ENCODE assay signal across 10 mouse cellular contexts in genomic region chr3:89999830-90000229, GRCm38 (mm10). TPM values are rescaled to one million over a fixed set of nuclear protein-coding genes. Genes with fewer than 3 reads are reported as not detected.
DNase-seq lines count a peak whose midpoint lies in the region; ATAC-seq and TF ChIP-seq lines count a peak whose summit lies in the region.
"Had no signal": no experiment of that assay in that cellular context is flagged by ENCODE, and none has a peak within 500 bp of the region (broad histone marks: within the 10 kb centered on the region; RNA-seq: fewer than 3 reads in every experiment).

No protein-coding gene starts in this region.

- no peaks in the 10 kb centered on the region for H3K9me3 ChIP-seq in hindbrain, embryonic 12.5 days (replicated peaks)
- H3K9me3 ChIP-seq in hindbrain, postnatal 0 days (ENCODE audit: low read length) = no peaks in the 10 kb centered on the region
- H3K9me3 ChIP-seq in liver, embryonic 12.5 days (replicated peaks) = no peaks in the 10 kb centered on the region
- no peaks in the 10 kb centered on the region for H3K9me3 ChIP-seq in stomach, postnatal 0 days (ENCODE audit: control insufficient read depth, low read length)

- no peak for TF ChIP-seq CTCF in hindbrain, postnatal 0 days (IDR thresholded peaks at IDR 0.05; ENCODE audit: low read depth)
- TF ChIP-seq CTCF in testis, adult 2 months (IDR thresholded peaks at IDR 0.05; ENCODE audit: control insufficient read depth, insufficient read depth, insufficient replicate concordance, low read depth, low read length) = no peak
- no peak for TF ChIP-seq CTCF in stomach, postnatal 0 days (IDR thresholded peaks at IDR 0.05; ENCODE audit: low read depth)

- no peak overlapping the region for H3K4me2 ChIP-seq in hindbrain, embryonic 12.5 days (replicated peaks)
- no peak overlapping the region for H3K4me2 ChIP-seq in hindbrain, postnatal 0 days (ENCODE audit: low read depth, low read length)
- peak overlapping the region; percentile 93; the same call in 1 of the 2 replicates for H3K4me2 ChIP-seq in liver, embryonic 12.5 days
- no peak overlapping the region for H3K4me2 ChIP-seq in stomach, postnatal 0 days (replicated peaks; ENCODE audit: low read depth)

- WGBS in hindbrain, embryonic 12.5 days = 92% methylated on average over 4 of the region's 4 CpGs
- WGBS in hindbrain, postnatal 0 days = 89% methylated on average over 4 of the region's 4 CpGs
- 78% methylated on average over 4 of the region's 4 CpGs for WGBS in liver, embryonic 12.5 days (ENCODE audit: insufficient replicate concordance)
- WGBS in stomach, postnatal 0 days = 84% methylated on average over 4 of the region's 4 CpGs

- no peak for TF ChIP-seq POLR2A in testis, adult 2 months (IDR thresholded peaks at IDR 0.05; ENCODE audit: control insufficient read depth, low read depth, low read length)

- no peak for ATAC-seq in hindbrain, embryonic 12.5 days (ENCODE audit: low FRiP score)
- ATAC-seq in hindbrain, postnatal 0 days = no peak
- no peak for ATAC-seq in liver, embryonic 12.5 days
- ATAC-seq in stomach, postnatal 0 days (ENCODE audit: low FRiP score, low TSS enrichment) = no peak
- ATAC-seq: forebrain, embryonic 14.5 days had no signal

- no peak for DNase-seq in hindbrain, postnatal 0 days (ENCODE audit: low spot score)
- no peak for DNase-seq in testis, postnatal 10 days (ENCODE audit: low spot score)
- DNase-seq in stomach, postnatal 0 days (ENCODE audit: low spot score) = no peak
- no peak for DNase-seq in spleen, postnatal 36 days (ENCODE audit: low spot score in 2 of 2)
- no peak for DNase-seq in urinary bladder, adult 18-20 months (ENCODE audit: low spot score in 2 of 2)
- DNase-seq: thymus, postnatal 25 days had no signal

- H3K27me3 ChIP-seq in hindbrain, embryonic 12.5 days = no peaks in the 10 kb centered on the region
- no peaks in the 10 kb centered on the region for H3K27me3 ChIP-seq in hindbrain, postnatal 0 days (ENCODE audit: insufficient read depth, low read length)
- no peaks in the 10 kb centered on the region for H3K27me3 ChIP-seq in testis, adult 2 months (ENCODE audit: control insufficient read depth, insufficient read depth, low read length)
- no peaks in the 10 kb centered on the region for H3K27me3 ChIP-seq in liver, embryonic 12.5 days (replicated peaks)
- no peaks in the 10 kb centered on the region for H3K27me3 ChIP-seq in stomach, postnatal 0 days (ENCODE audit: control insufficient read depth, insufficient read depth, low read length)

- TF ChIP-seq EP300 in stomach, postnatal 0 days (optimal IDR thresholded peaks at IDR 0.05) = no peak

- peaks cover 43% of the 10 kb centered on the region for H3K36me3 ChIP-seq in hindbrain, embryonic 12.5 days
- peaks cover 32% of the 10 kb centered on the region for H3K36me3 ChIP-seq in hindbrain, postnatal 0 days (ENCODE audit: insufficient read depth, low read length)
- peaks cover 4% of the 10 kb centered on the region for H3K36me3 ChIP-seq in testis, adult 2 months (ENCODE audit: control insufficient read depth, insufficient read depth, low read length)
- H3K36me3 ChIP-seq in liver, embryonic 12.5 days = peaks cover 62% of the 10 kb centered on the region
- 0 out of 2 replicates have a peak, but pooled peaks cover 2% of the 10 kb centered on the region for H3K36me3 ChIP-seq in stomach, postnatal 0 days (ENCODE audit: control insufficient read depth, insufficient read depth, low read length)

- H3K9ac ChIP-seq in hindbrain, embryonic 12.5 days = no peak overlapping the region
- no peak overlapping the region for H3K9ac ChIP-seq in hindbrain, postnatal 0 days (replicated peaks; ENCODE audit: low read length)
- H3K9ac ChIP-seq in liver, embryonic 12.5 days = no peak overlapping the region
- no peak overlapping the region for H3K9ac ChIP-seq in stomach, postnatal 0 days (ENCODE audit: low read length)

- H3K4me1 ChIP-seq in hindbrain, embryonic 12.5 days = peaks cover 9% of the 10 kb centered on the region
- H3K4me1 ChIP-seq in hindbrain, postnatal 0 days (ENCODE audit: insufficient read depth, low read length) = no peaks in the 10 kb centered on the region
- H3K4me1 ChIP-seq in testis, adult 2 months (ENCODE audit: control insufficient read depth, insufficient read depth, low read length) = no peaks in the 10 kb centered on the region; the same call in 1 of the 2 replicates
- H3K4me1 ChIP-seq in liver, embryonic 12.5 days = peaks cover 25% of the 10 kb centered on the region
- H3K4me1 ChIP-seq in stomach, postnatal 0 days (replicated peaks; ENCODE audit: control insufficient read depth, insufficient read depth) = no peaks in the 10 kb centered on the region

- 0 out of 2 replicates have a peak overlapping the region, but pooled peaks have one; percentile 91 for H3K27ac ChIP-seq in hindbrain, embryonic 12.5 days
- no peak overlapping the region for H3K27ac ChIP-seq in hindbrain, postnatal 0 days
- H3K27ac ChIP-seq in testis, adult 2 months (ENCODE audit: control insufficient read depth, insufficient read depth, low read depth, low read length) = peak overlapping the region; percentile 79; the same call in 1 of the 2 replicates
- H3K27ac ChIP-seq in liver, embryonic 12.5 days = peak overlapping the region; percentile 77
- H3K27ac ChIP-seq in stomach, postnatal 0 days (replicated peaks) = peak overlapping the region; percentile 95

- H3K4me3 ChIP-seq in hindbrain, embryonic 12.5 days = no peak overlapping the region
- no peak overlapping the region for H3K4me3 ChIP-seq in hindbrain, postnatal 0 days (ENCODE audit: low read length)
- H3K4me3 ChIP-seq in testis, adult 2 months (ENCODE audit: control insufficient read depth, low read depth, low read length) = peak overlapping the region; percentile 87; the same call in 1 of the 2 replicates
- no peak overlapping the region for H3K4me3 ChIP-seq in liver, embryonic 12.5 days
- H3K4me3 ChIP-seq in stomach, postnatal 0 days (ENCODE audit: low read depth, low read length) = no peak overlapping the region

RNA-seq across cellular contexts. Expression of gene Hax1, which starts 1.2 kb away (rescaled TPM):
- polyA plus RNA-seq in hindbrain, embryonic 12.5 days (2016; fragmentation: Nextera tagmentation; extraction: Ambion mirVana) = 137 and 141 TPM in 2 replicates
- total RNA-seq in hindbrain, postnatal 0 days (2014; rRNA removed) = 41.6 and 43.7 TPM in 2 replicates
- 74.1 and 81.6 TPM in 2 replicates for polyA plus RNA-seq in hindbrain, postnatal 0 days (2015; fragmentation: Nextera tagmentation; extraction: Ambion mirVana)
- 108 and 116 TPM in 2 replicates for polyA plus RNA-seq in testis, adult 2 months (2012; rRNA removed)
- 131 and 150 TPM in 2 replicates for polyA plus RNA-seq in liver, embryonic 12.5 days (2016; fragmentation: Nextera tagmentation; extraction: Ambion mirVana)
- polyA plus RNA-seq in stomach, postnatal 0 days (2015; fragmentation: Nextera tagmentation; extraction: Ambion mirVana) = 73.6 and 77.7 TPM in 2 replicates

RNA-seq across cellular contexts. Expression of gene Atp8b2, which starts 36.5 kb away (rescaled TPM):
- 20.3 and 22.8 TPM in 2 replicates for polyA plus RNA-seq in hindbrain, embryonic 12.5 days (2016; fragmentation: Nextera tagmentation; extraction: Ambion mirVana)
- total RNA-seq in hindbrain, postnatal 0 days (2014; rRNA removed) = 63.0 and 83.5 TPM in 2 replicates
- polyA plus RNA-seq in hindbrain, postnatal 0 days (2015; fragmentation: Nextera tagmentation; extraction: Ambion mirVana) = 9.8 and 10.9 TPM in 2 replicates
- polyA plus RNA-seq in testis, adult 2 months (2012; rRNA removed) = 26.9 and 39.9 TPM in 2 replicates
- polyA plus RNA-seq in liver, embryonic 12.5 days (2016; fragmentation: Nextera tagmentation; extraction: Ambion mirVana) = 4.2 and 4.6 TPM in 2 replicates
- 4.2 and 5.0 TPM in 2 replicates for polyA plus RNA-seq in stomach, postnatal 0 days (2015; fragmentation: Nextera tagmentation; extraction: Ambion mirVana)

RNA-seq across cellular contexts. Expression of gene 4933434E20Rik, which starts 51.6 kb away (rescaled TPM):
- 187 and 198 TPM in 2 replicates for polyA plus RNA-seq in hindbrain, embryonic 12.5 days (2016; fragmentation: Nextera tagmentation; extraction: Ambion mirVana)
- total RNA-seq in hindbrain, postnatal 0 days (2014; rRNA removed) = 95.6 and 110 TPM in 2 replicates
- polyA plus RNA-seq in hindbrain, postnatal 0 days (2015; fragmentation: Nextera tagmentation; extraction: Ambion mirVana) = 228 and 254 TPM in 2 replicates
- 122 and 133 TPM in 2 replicates for polyA plus RNA-seq in testis, adult 2 months (2012; rRNA removed)
- 101 and 103 TPM in 2 replicates for polyA plus RNA-seq in liver, embryonic 12.5 days (2016; fragmentation: Nextera tagmentation; extraction: Ambion mirVana)
- 109 and 115 TPM in 2 replicates for polyA plus RNA-seq in stomach, postnatal 0 days (2015; fragmentation: Nextera tagmentation; extraction: Ambion mirVana)

RNA-seq across cellular contexts. Expression of gene Ubap2l, which starts 52.6 kb away (rescaled TPM):
- 201 and 227 TPM in 2 replicates for polyA plus RNA-seq in hindbrain, embryonic 12.5 days (2016; fragmentation: Nextera tagmentation; extraction: Ambion mirVana)
- 83.1 and 102 TPM in 2 replicates for total RNA-seq in hindbrain, postnatal 0 days (2014; rRNA removed)
- 109 and 113 TPM in 2 replicates for polyA plus RNA-seq in hindbrain, postnatal 0 days (2015; fragmentation: Nextera tagmentation; extraction: Ambion mirVana)
- 200 and 234 TPM in 2 replicates for polyA plus RNA-seq in testis, adult 2 months (2012; rRNA removed)
- 111 and 125 TPM in 2 replicates for polyA plus RNA-seq in liver, embryonic 12.5 days (2016; fragmentation: Nextera tagmentation; extraction: Ambion mirVana)
- polyA plus RNA-seq in stomach, postnatal 0 days (2015; fragmentation: Nextera tagmentation; extraction: Ambion mirVana) = 75.2 and 80.4 TPM in 2 replicates
